Mouse (Mus musculus) activated CD4-positive, CD25-positive, alpha-beta regulatory T cell, adult 9 weeks (primary cell): ENCODE measurements around the gene Tbxa2r. TPM values are rescaled to one million over a fixed set of nuclear protein-coding genes. Genes with fewer than 3 reads are reported as not detected.

Experiments used
- polyA plus RNA-seq: library from polyadenylated mRNA; unstranded; fragments of 100-300 nt; shearing (Covaris generic); gene quantifications from one replicate; pipeline ENCODE4 v1.2.1, GENCODE M21; 2017

The Tbxa2r gene
- polyA plus RNA-seq, result 55.0 TPM

GRCm38 (mm10) chr10:81328386-81328785, at the start of gene Tbxa2r:
Gene Tbxa2r (plus strand): TSS chr10:81328731.

GRCm38 (mm10) chr10:81291511-81292104, 36.9 kb upstream of the Tbxa2r start, which contains the start of gene Tjp3:
Gene Tjp3 (minus strand): TSS chr10:81291581.

GRCm38 (mm10) chr10:81292554-81293333, 35.8 kb upstream of the Tbxa2r start, which contains the start of gene Pip5k1c:
Gene Pip5k1c (plus strand): TSS chr10:81292963.

GRCm38 (mm10) chr10:81320550-81321347, 7.8 kb upstream of the Tbxa2r start, which contains the start of gene Cactin:
Gene Cactin (plus strand): TSS chr10:81321103.

GRCm38 (mm10) chr10:81342686-81343505, 14.4 kb downstream of the Tbxa2r start, which contains the start of gene Gipc3:
Gene Gipc3 (minus strand): TSS chr10:81343266.

GRCm38 (mm10) chr10:81350351-81351063, 22.0 kb downstream of the Tbxa2r start, which contains the start of gene Hmg20b:
Gene Hmg20b (minus strand): TSS chr10:81350480.

GRCm38 (mm10) chr10:81356991-81357844, 28.7 kb downstream of the Tbxa2r start, which contains the start of gene Mfsd12:
Gene Mfsd12 (plus strand): TSS chr10:81357491.

GRCm38 (mm10) chr10:81365672-81366476, 37.3 kb downstream of the Tbxa2r start, which contains the start of gene 4930404N11Rik:
Gene 4930404N11Rik (minus strand): TSS chr10:81365816.

GRCm38 (mm10) chr10:81377793-81378552, 49.4 kb downstream of the Tbxa2r start, which contains the start of gene Fzr1:
Gene Fzr1 (minus strand): TSS chr10:81378516.

GRCm38 (mm10) chr10:81383802-81384604, 55.5 kb downstream of the Tbxa2r start, which contains the start of the genes Dohh and Gm48551:
Gene Dohh (plus strand): TSS chr10:81384428.
Gene Gm48551 (plus strand): TSS chr10:81384466.

Other genes with a start within 250 kb of the Tbxa2r start
- not detected for gene Creb3l3, start 229.9 kb upstream of the Tbxa2r start, polyA plus RNA-seq
- 37.8 TPM for gene Map2k2, start 222.8 kb upstream of the Tbxa2r start, polyA plus RNA-seq
- gene Zbtb7a, start 193.5 kb upstream of the Tbxa2r start, polyA plus RNA-seq, result 32.9 TPM
- gene Pias4, start 160.8 kb upstream of the Tbxa2r start, polyA plus RNA-seq, result 43.2 TPM
- 869 TPM for gene Eef2, start 152.1 kb upstream of the Tbxa2r start, polyA plus RNA-seq
- 10.4 TPM for gene Dapk3, start 145.7 kb upstream of the Tbxa2r start, polyA plus RNA-seq
- not detected for gene 4930442H23Rik, start 144.9 kb upstream of the Tbxa2r start, polyA plus RNA-seq
- gene Nmrk2, start 126.7 kb upstream of the Tbxa2r start, polyA plus RNA-seq, result 0.21 TPM
- 11.9 TPM for gene Atcay, start 97.9 kb upstream of the Tbxa2r start, polyA plus RNA-seq
- 4.7 TPM for gene Zfr2, start 95.6 kb upstream of the Tbxa2r start, polyA plus RNA-seq
- gene Matk, start 75.8 kb upstream of the Tbxa2r start, polyA plus RNA-seq, result 128 TPM
- 129 TPM for gene Mrpl54, start 61.8 kb upstream of the Tbxa2r start, polyA plus RNA-seq
- gene Apba3, start 61.8 kb upstream of the Tbxa2r start, polyA plus RNA-seq, result 62.8 TPM
- gene Tjp3, start 37.1 kb upstream of the Tbxa2r start, polyA plus RNA-seq, result 18.0 TPM
- 42.0 TPM for gene Pip5k1c, start 35.8 kb upstream of the Tbxa2r start, polyA plus RNA-seq
- gene Cactin, start 7.6 kb upstream of the Tbxa2r start, polyA plus RNA-seq, result 25.4 TPM
- 0.18 TPM for gene Gipc3, start 14.5 kb downstream of the Tbxa2r start, polyA plus RNA-seq
- 29.3 TPM for gene Hmg20b, start 21.7 kb downstream of the Tbxa2r start, polyA plus RNA-seq
- 1.7 TPM for gene Mfsd12, start 28.8 kb downstream of the Tbxa2r start, polyA plus RNA-seq
- 0.56 TPM for gene 4930404N11Rik, start 37.1 kb downstream of the Tbxa2r start, polyA plus RNA-seq
- 22.3 TPM for gene Fzr1, start 49.8 kb downstream of the Tbxa2r start, polyA plus RNA-seq
- gene Dohh, start 55.7 kb downstream of the Tbxa2r start, polyA plus RNA-seq, result 40.6 TPM
- gene Gm48551, start 55.7 kb downstream of the Tbxa2r start, polyA plus RNA-seq, result 2.3 TPM
- gene Gm48552, start 60.3 kb downstream of the Tbxa2r start, polyA plus RNA-seq, result 2.6 TPM
- gene Smim24, start 64.3 kb downstream of the Tbxa2r start, polyA plus RNA-seq, result 13.0 TPM
- gene Nfic, start 126.9 kb downstream of the Tbxa2r start, polyA plus RNA-seq, result 19.9 TPM
- 0.35 TPM for gene Celf5, start 154.0 kb downstream of the Tbxa2r start, polyA plus RNA-seq
- gene Ncln, start 167.7 kb downstream of the Tbxa2r start, polyA plus RNA-seq, result 145 TPM
- 85.6 TPM for gene S1pr4, start 171.4 kb downstream of the Tbxa2r start, polyA plus RNA-seq
- gene Gna15, start 195.5 kb downstream of the Tbxa2r start, polyA plus RNA-seq, result 40.0 TPM
- 6.5 TPM for gene Gna11, start 216.5 kb downstream of the Tbxa2r start, polyA plus RNA-seq
- gene Aes, start 230.8 kb downstream of the Tbxa2r start, polyA plus RNA-seq, result 154 TPM
- gene Tle2, start 245.8 kb downstream of the Tbxa2r start, polyA plus RNA-seq, result 2.7 TPM